Mouse (Mus musculus) CH12.LX (cell line): ENCODE measurements around the gene Ace3. TPM values are rescaled to one million over a fixed set of nuclear protein-coding genes. Genes with fewer than 3 reads are reported as not detected.

ENCODE experiments used
- DNase-seq: peaks from one replicate; pipeline ENCODE4 v3.0.0-alpha.2; 2013; ENCODE audit errors: extremely low read depth
- H3K27ac ChIP-seq: 2 replicates; pipeline ENCODE4 v1.5.1; 2012; ENCODE audit warnings: low read depth, mild to moderate bottlenecking, control low read depth, moderate library complexity; ENCODE audit not compliant: insufficient read depth
- H3K27me3 ChIP-seq: replicated peaks from 2 replicates; pipeline ENCODE3; 2012; ENCODE audit warnings: inconsistent platforms
- H3K36me3 ChIP-seq, 2 experiments: replicated peaks in 1 of 2; 2 replicates each; pipeline versions ENCODE3 to v1.6.1; 2012; ENCODE audit warnings: inconsistent platforms in 1 of 2, low read length in 1 of 2, mild to moderate bottlenecking in 1 of 2, mixed read lengths in 1 of 2, moderate library complexity in 1 of 2; ENCODE audit not compliant: control insufficient read depth in 1 of 2, insufficient read depth in 1 of 2
- H3K4me1 ChIP-seq, 2 experiments: 2 replicates each; pipeline ENCODE4 v1.6.1; 2012; ENCODE audit warnings: inconsistent platforms in 1 of 2, moderate library complexity in 1 of 2; ENCODE audit not compliant: insufficient read depth in 2 of 2, control insufficient read depth in 1 of 2
- H3K4me2 ChIP-seq: 2 replicates; pipeline ENCODE4 v1.6.1; 2012; ENCODE audit warnings: low read depth, mild to moderate bottlenecking, control low read depth; ENCODE audit not compliant: poor library complexity, insufficient read depth, severe bottlenecking
- H3K4me3 ChIP-seq, 3 experiments: fragments of 150-350 bp in 1 of 3; sonication (generic) in 1 of 3; replicated peaks in 1 of 3; 2 replicates each; pipeline versions ENCODE3 to v1.5.1; 2011 to 2012; ENCODE audit warnings: low read depth in 2 of 3, low read length in 2 of 3, mild to moderate bottlenecking in 2 of 3, moderate library complexity in 2 of 3, control low read depth in 1 of 3, improper control_type of control experiment in 1 of 3, inconsistent platforms in 1 of 3, mixed read lengths in 1 of 3; ENCODE audit not compliant: poor library complexity in 1 of 3
- H3K79me2 ChIP-seq: replicated peaks from 2 replicates; pipeline ENCODE4 v1.6.1; 2012; ENCODE audit warnings: mild to moderate bottlenecking, moderate library complexity; ENCODE audit not compliant: control insufficient read depth, poor library complexity, insufficient read depth, severe bottlenecking; ENCODE audit errors: extremely low read depth
- H3K9ac ChIP-seq: 2 replicates; pipeline ENCODE4 v1.6.1; 2012; ENCODE audit warnings: low read depth, mild to moderate bottlenecking, control low read depth, moderate library complexity; ENCODE audit not compliant: insufficient read depth
- H3K9me3 ChIP-seq: replicated peaks from 2 replicates; pipeline ENCODE3; 2012; ENCODE audit warnings: low read length, inconsistent platforms, mixed read lengths
- BHLHE40 ChIP-seq: IDR thresholded peaks from 2 replicates; pipeline ENCODE4 v1.6.1; 2011; ENCODE audit warnings: mild to moderate bottlenecking, low read depth, low read length, improper control_type of control experiment
- CHD1 ChIP-seq: IDR thresholded peaks from 2 replicates; pipeline ENCODE4 v1.6.1; 2012; ENCODE audit warnings: low read depth, low read length, improper control_type of control experiment, inconsistent platforms
- GABPA ChIP-seq: IDR thresholded peaks from 2 replicates; pipeline ENCODE4 v1.6.1; 2012; ENCODE audit warnings: low read depth, low read length, improper control_type of control experiment, inconsistent platforms; ENCODE audit not compliant: insufficient replicate concordance
- IRF4 ChIP-seq: IDR thresholded peaks from 2 replicates; pipeline ENCODE4 v1.6.1; 2014; ENCODE audit warnings: low read depth, mild to moderate bottlenecking, inconsistent platforms, low read length, improper control_type of control experiment
- MAX ChIP-seq: IDR thresholded peaks from 2 replicates; pipeline ENCODE4 v1.6.1; 2011; ENCODE audit warnings: low read length, improper control_type of control experiment
- MYC ChIP-seq: IDR thresholded peaks from 2 replicates; pipeline ENCODE4 v1.6.1; 2011; ENCODE audit warnings: low read depth, mild to moderate bottlenecking, improper control_type of control experiment, low read length
- POLR2AphosphoS2 ChIP-seq: IDR thresholded peaks from 2 replicates; pipeline ENCODE4 v1.6.1; 2011; ENCODE audit warnings: low read depth, low read length, improper control_type of control experiment
- RAD21 ChIP-seq: IDR thresholded peaks from 2 replicates; pipeline ENCODE4 v1.6.1; 2011; ENCODE audit warnings: low read depth, mild to moderate bottlenecking, low read length, improper control_type of control experiment, moderate library complexity
- RCOR1 ChIP-seq: conservative IDR thresholded peaks from 2 replicates; pipeline ENCODE4 v1.6.1; 2012; ENCODE audit warnings: low read depth, mild to moderate bottlenecking, inconsistent platforms, low read length, improper control_type of control experiment
- SMC3 ChIP-seq: IDR thresholded peaks from 2 replicates; pipeline ENCODE4 v1.6.1; 2011; ENCODE audit warnings: low read depth, low read length, improper control_type of control experiment
- USF1 ChIP-seq: IDR thresholded peaks from 2 replicates; pipeline ENCODE4 v1.6.1; 2014; ENCODE audit warnings: low read depth, mild to moderate bottlenecking, inconsistent platforms, low read length, improper control_type of control experiment
- ZKSCAN1 ChIP-seq: IDR thresholded peaks from 2 replicates; pipeline ENCODE4 v1.6.1; 2012; ENCODE audit warnings: low read depth, inconsistent platforms, low read length, improper control_type of control experiment, borderline replicate concordance
- ZMIZ1 ChIP-seq: IDR thresholded peaks from 2 replicates; pipeline ENCODE4 v1.6.1; 2012; ENCODE audit warnings: low read depth, mild to moderate bottlenecking, inconsistent platforms, low read length, improper control_type of control experiment
- dilution Hi-C: fragments of 300-500 bp; cut with MboI; formaldehyde crosslinking; loops from 2 replicates; pipeline ENCODE4 v1.14.3; 2020; ENCODE audit warnings: low sequenced_read_pairs; ENCODE audit not compliant: extremely low pct_unique_long_range_greater_than_20kb, extremely low pct_ligation_motif_present
- in situ Hi-C: fragments of 300-500 bp; cut with MboI; formaldehyde crosslinking; loops from 3 replicates; pipeline ENCODE4 v1.14.3; 2019; ENCODE audit warnings: low sequenced_read_pairs, low pct_ligation_motif_present, low pct_unique_long_range_greater_than_20kb, mixed read lengths
- polyA plus RNA-seq: library from polyadenylated mRNA; unstranded; fragments of >175 nt; gene quantifications from 2 replicates; pipeline ENCODE4 v1.2.1, GENCODE M21; 2012; ENCODE audit warnings: low read depth; ENCODE audit not compliant: insufficient read length
- total RNA-seq, 2 experiments: library from RNA; depleted of rRNA; stranded (reverse); fragments of 300-350 nt in 1 of 2; fragments of >200 nt in 1 of 2; gene quantifications; 2 replicates each; pipeline ENCODE4 v1.2.3; 2012 to 2014

Ace3 gene
- total and polyA plus RNA-seq, 3 experiments, result not detected

GRCm38 (mm10) chr11:105952911-105953386 is 41.5 kb upstream of the Ace3 start, which contains the start of gene Cyb561:
Cyb561 (minus strand) TSS chr11:105953336.
- H3K4me3 ChIP-seq, result no peak within 1 kb of the TSS
- H3K27ac ChIP-seq, result no peak within 1 kb of the TSS
- no peaks in the 10 kb centered on the region for H3K79me2 ChIP-seq
- TF ChIP-seq MYC, result no peak
- no peak for TF ChIP-seq ZMIZ1
- TF ChIP-seq BHLHE40, result no peak
- no peak for TF ChIP-seq IRF4
- TF ChIP-seq RAD21, result no peak
- TF ChIP-seq GABPA, result no peak
- no peak for TF ChIP-seq POLR2AphosphoS2
- no peak for TF ChIP-seq CHD1
- no peak for TF ChIP-seq ZKSCAN1
- H3K27me3 ChIP-seq, result peaks cover 59% of the 10 kb centered on the region
- no peak within 1 kb of the TSS for H3K9ac ChIP-seq
- H3K4me1 ChIP-seq, result peaks cover 0 to 5% of the 10 kb centered on the region in 2 experiments; a peak in 1 of 4 replicates
- no peak for DNase-seq
- no peaks in the 10 kb centered on the region for H3K36me3 ChIP-seq
- H3K9me3 ChIP-seq, result no peaks in the 10 kb centered on the region
- dilution Hi-C loops (no loop called here), in situ Hi-C loops (no loop called here)
- H3K4me2 ChIP-seq, result no peak within 1 kb of the TSS

- peak; percentile 9 for DNase-seq
- no peaks in the 10 kb centered on the region for H3K36me3 ChIP-seq
- H3K4me2 ChIP-seq, result no peak overlapping the region
These were observed 41.1 kb upstream of the Ace3 start for GRCm38 (mm10) chr11:105953402-105953801.

GRCm38 (mm10) chr11:105955815-105956430 is 38.6 kb upstream of the Ace3 start:
- H3K4me3 ChIP-seq, result no peak overlapping the region
- H3K27me3 ChIP-seq, result peaks cover 53% of the 10 kb centered on the region
- in situ Hi-C loops, result no loop called here
- H3K9ac ChIP-seq, result no peak overlapping the region
- dilution Hi-C loops, result no loop called here
- no peak overlapping the region for H3K4me2 ChIP-seq
- DNase-seq, result no peak
- H3K9me3 ChIP-seq, result no peaks in the 10 kb centered on the region
- TF ChIP-seq RCOR1 (no peak), USF1 (no peak), MAX (no peak), BHLHE40 (no peak)
- H3K79me2 ChIP-seq, result no peaks in the 10 kb centered on the region
- peaks cover 8 to 15% of the 10 kb centered on the region in 2 experiments; a peak in 3 of 4 replicates for H3K4me1 ChIP-seq
- H3K27ac ChIP-seq, result no peak overlapping the region
- H3K36me3 ChIP-seq, result no peaks in the 10 kb centered on the region

More at GRCm38 (mm10) chr11:105953402-105953801, 41.1 kb upstream of the Ace3 start:
- no peaks in the 10 kb centered on the region for H3K79me2 ChIP-seq
- H3K27ac ChIP-seq, result no peak overlapping the region
- TF ChIP-seq SMC3 (no peak), IRF4 (peak; percentile 44)
- peaks cover 60% of the 10 kb centered on the region for H3K27me3 ChIP-seq
- H3K4me3 ChIP-seq, result no peak overlapping the region
- in situ Hi-C loops, result no loop called here
- no peaks in the 10 kb centered on the region for H3K9me3 ChIP-seq
- dilution Hi-C loops, result no loop called here
- H3K4me1 ChIP-seq, result peaks cover 0 to 5% of the 10 kb centered on the region in 2 experiments; a peak in 1 of 4 replicates
- H3K9ac ChIP-seq, result no peak overlapping the region
